Mouse (Mus musculus): ENCODE results near the gene Cldn6. TPM values are rescaled to one million over a fixed set of nuclear protein-coding genes. Genes with fewer than 3 reads are reported as not detected.
A peak's percentile ranks its signal among the peaks of the same experiment; 100 is the strongest.

Cldn6 gene
- polyA plus RNA-seq, 1 experiment, result not detected

- no peak for TF ChIP-seq POLR2A (IDR thresholded peaks at IDR 0.05; ENCODE audit: borderline replicate concordance, low read depth, low read length)
- TF ChIP-seq CTCF (IDR thresholded peaks at IDR 0.05; ENCODE audit: low read depth, low read length), result no peak
- H3K4me3 ChIP-seq (ENCODE audit: insufficient read depth, low read length), result peak within 1 kb of the TSS; percentile 69
- peak within 1 kb of the TSS; percentile 74 for H3K27ac ChIP-seq (ENCODE audit: insufficient read depth, low read depth, low read length)
- H3K4me1 ChIP-seq (ENCODE audit: control insufficient read depth, insufficient read depth, low read length), result peaks cover 17% of the 10 kb centered on the region
These were observed 5.5 kb upstream of the Cldn6 start, which contains the start of the genes Hcfc1r1 and Thoc6 for GRCm38 (mm10) chr17:23673424-23674073. Hcfc1r1 (plus strand) TSS chr17:23673596. Thoc6 (minus strand) TSS chr17:23673882.

DNA sequence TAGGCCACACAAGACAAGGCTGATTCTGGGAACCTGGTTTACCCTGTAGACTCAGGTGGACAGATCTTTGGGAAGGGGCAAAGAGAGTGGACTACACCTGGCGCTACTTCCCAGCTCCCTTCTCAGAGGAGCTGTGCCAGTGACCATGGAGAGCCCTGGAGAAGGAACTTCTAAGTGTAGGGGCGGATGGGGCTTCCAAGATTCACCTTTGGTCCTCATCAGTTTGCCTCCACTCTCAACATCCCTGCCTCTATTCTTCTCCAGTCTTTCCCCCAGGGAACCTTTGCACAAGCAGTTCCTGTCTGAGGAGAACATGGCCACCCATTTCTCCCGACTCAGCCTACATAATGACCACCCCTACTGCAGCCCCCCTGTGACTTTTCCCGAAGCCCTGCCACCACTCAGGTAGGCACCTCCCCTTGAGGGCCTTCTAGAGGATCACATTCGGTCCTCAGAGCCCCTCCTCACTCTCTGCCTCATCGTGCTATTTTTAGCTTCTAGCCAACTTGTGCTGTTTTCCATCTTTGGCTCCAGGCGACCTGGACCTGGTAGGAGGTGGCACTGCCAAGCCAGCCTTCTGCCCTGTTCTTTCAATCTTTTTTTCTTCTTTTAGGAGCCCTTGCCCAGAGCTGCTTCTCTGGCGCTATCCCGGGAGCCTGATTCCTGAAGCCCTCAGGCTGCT lies 4.6 kb upstream of the Cldn6 start:
- Histone ChIP-seq H3K4me3 (ENCODE audit: insufficient read depth, low read length) (peak overlapping the region; percentile 69), H3K4me1 (ENCODE audit: control insufficient read depth, insufficient read depth, low read length) (peaks cover 17% of the 10 kb centered on the region), H3K27ac (ENCODE audit: insufficient read depth, low read depth, low read length) (no peak overlapping the region)
- TF ChIP-seq CTCF (IDR thresholded peaks at IDR 0.05; ENCODE audit: low read depth, low read length), result no peak
- TF ChIP-seq POLR2A (IDR thresholded peaks at IDR 0.05; ENCODE audit: borderline replicate concordance, low read depth, low read length), result no peak

- TF ChIP-seq POLR2A (IDR thresholded peaks at IDR 0.05; ENCODE audit: borderline replicate concordance, low read depth, low read length) (no peak), CTCF (IDR thresholded peaks at IDR 0.05; ENCODE audit: low read depth, low read length) (no peak)
- H3K4me1 ChIP-seq (ENCODE audit: control insufficient read depth, insufficient read depth, low read length), result peaks cover 17% of the 10 kb centered on the region
- no peak overlapping the region for H3K4me3 ChIP-seq (ENCODE audit: insufficient read depth, low read length)
- no peak overlapping the region for H3K27ac ChIP-seq (ENCODE audit: insufficient read depth, low read depth, low read length)
These were observed 3.9 kb upstream of the Cldn6 start for GRCm38 (mm10) chr17:23675127-23675526.

GRCm38 (mm10) chr17:23675564-23676281 lies 3.3 kb upstream of the Cldn6 start:
- Histone ChIP-seq H3K4me3 (ENCODE audit: insufficient read depth, low read length) (peak overlapping the region; percentile 74), H3K27ac (ENCODE audit: insufficient read depth, low read depth, low read length) (peak overlapping the region; percentile 17), H3K4me1 (ENCODE audit: control insufficient read depth, insufficient read depth, low read length) (peaks cover 17% of the 10 kb centered on the region)
- no peak for TF ChIP-seq POLR2A (IDR thresholded peaks at IDR 0.05; ENCODE audit: borderline replicate concordance, low read depth, low read length)
- TF ChIP-seq CTCF (IDR thresholded peaks at IDR 0.05; ENCODE audit: low read depth, low read length), result no peak

DNA sequence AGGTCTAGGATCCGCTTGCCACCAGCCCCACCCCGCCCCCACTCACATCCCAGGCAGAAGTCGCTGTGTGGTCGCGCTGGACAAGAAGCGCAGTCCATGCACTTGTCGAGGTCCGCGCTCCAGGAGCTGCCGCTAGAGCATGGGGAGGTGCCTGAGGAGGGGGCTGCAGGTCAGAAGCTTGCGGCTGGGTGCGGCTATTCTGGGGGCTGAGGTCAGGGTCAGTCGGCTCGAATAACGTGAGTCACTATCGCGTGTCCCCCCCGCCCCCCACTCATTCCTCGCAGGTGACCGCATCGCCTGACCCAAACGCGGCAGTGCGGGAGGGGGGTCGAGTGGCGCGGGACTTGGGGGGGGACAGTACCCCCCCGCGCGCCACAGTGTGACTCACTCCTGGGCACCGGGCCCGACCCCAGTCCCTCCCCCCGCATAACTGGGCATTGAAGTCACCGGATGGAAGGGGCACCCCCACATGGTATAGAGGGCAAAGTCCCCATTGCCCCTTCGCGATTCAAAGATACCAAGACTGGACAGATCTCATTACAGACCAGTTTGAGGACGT lies 2.5 kb upstream of the Cldn6 start:
- 0 out of 2 replicates have a peak overlapping the region, but pooled peaks have one; percentile 7 for H3K27ac ChIP-seq (ENCODE audit: insufficient read depth, low read depth, low read length)
- TF ChIP-seq CTCF (IDR thresholded peaks at IDR 0.05; ENCODE audit: low read depth, low read length) (no peak), POLR2A (IDR thresholded peaks at IDR 0.05; ENCODE audit: borderline replicate concordance, low read depth, low read length) (no peak)
- peaks cover 17% of the 10 kb centered on the region for H3K4me1 ChIP-seq (ENCODE audit: control insufficient read depth, insufficient read depth, low read length)
- H3K4me3 ChIP-seq (ENCODE audit: insufficient read depth, low read length), result peak overlapping the region; percentile 74

DNA sequence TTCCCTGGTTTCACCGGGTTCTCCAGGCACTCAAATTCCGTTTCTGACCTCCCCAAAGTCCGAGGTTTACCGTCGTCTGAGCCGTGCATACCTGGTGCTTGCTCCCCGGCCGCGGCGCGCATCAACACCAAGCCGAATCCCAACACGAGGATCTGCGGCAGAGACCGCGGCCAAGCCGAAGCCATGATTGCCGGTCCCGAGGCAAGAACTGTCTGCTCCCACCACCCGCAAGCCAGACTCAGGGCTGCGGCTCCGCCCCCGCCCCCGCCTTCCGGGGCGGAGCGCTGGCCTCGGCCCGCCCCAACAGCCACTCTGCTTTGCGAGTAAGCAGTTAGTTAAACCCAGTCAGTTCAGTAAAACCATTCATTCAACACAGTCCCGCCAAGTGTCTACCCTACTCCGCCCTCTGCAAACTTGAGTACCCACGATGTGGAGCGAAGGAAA lies 1.8 kb upstream of the Cldn6 start, which contains the start of gene Tnfrsf12a:
TSS of gene Tnfrsf12a (minus strand) at position 233 of the 444 bp plus-strand sequence.
- peak within 1 kb of the TSS; percentile 24; the same call in 1 of the 2 replicates for H3K27ac ChIP-seq (ENCODE audit: insufficient read depth, low read depth, low read length)
- TF ChIP-seq CTCF (IDR thresholded peaks at IDR 0.05; ENCODE audit: low read depth, low read length) (no peak), POLR2A (IDR thresholded peaks at IDR 0.05; ENCODE audit: borderline replicate concordance, low read depth, low read length) (no peak)
- peak within 1 kb of the TSS; percentile 74 for H3K4me3 ChIP-seq (ENCODE audit: insufficient read depth, low read length)
- peaks cover 17% of the 10 kb centered on the region for H3K4me1 ChIP-seq (ENCODE audit: control insufficient read depth, insufficient read depth, low read length)

- Histone ChIP-seq H3K4me1 (ENCODE audit: control insufficient read depth, insufficient read depth, low read length) (peaks cover 9% of the 10 kb centered on the region), H3K4me3 (ENCODE audit: insufficient read depth, low read length) (no peak overlapping the region), H3K27ac (ENCODE audit: insufficient read depth, low read depth, low read length) (no peak overlapping the region)
- no peak for TF ChIP-seq CTCF (IDR thresholded peaks at IDR 0.05; ENCODE audit: low read depth, low read length)
These were observed 1.3 kb downstream of the Cldn6 start for GRCm38 (mm10) chr17:23680336-23680735.

DNA sequence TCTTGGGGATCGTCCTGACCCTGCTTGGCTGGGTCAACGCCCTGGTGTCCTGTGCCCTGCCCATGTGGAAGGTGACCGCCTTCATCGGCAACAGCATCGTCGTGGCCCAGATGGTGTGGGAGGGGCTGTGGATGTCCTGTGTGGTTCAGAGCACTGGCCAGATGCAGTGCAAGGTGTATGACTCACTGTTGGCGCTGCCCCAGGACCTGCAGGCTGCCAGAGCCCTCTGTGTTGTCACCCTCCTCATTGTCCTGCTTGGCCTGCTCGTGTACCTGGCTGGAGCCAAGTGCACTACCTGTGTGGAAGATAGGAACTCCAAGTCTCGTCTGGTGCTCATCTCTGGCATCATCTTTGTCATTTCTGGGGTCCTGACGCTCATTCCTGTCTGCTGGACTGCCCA lies 2.0 kb downstream of the Cldn6 start:
- Histone ChIP-seq H3K4me3 (ENCODE audit: insufficient read depth, low read length) (no peak overlapping the region), H3K4me1 (ENCODE audit: control insufficient read depth, insufficient read depth, low read length) (peaks cover 3% of the 10 kb centered on the region; the same call in 1 of the 2 replicates), H3K27ac (ENCODE audit: insufficient read depth, low read depth, low read length) (no peak overlapping the region)
- TF ChIP-seq POLR2A (IDR thresholded peaks at IDR 0.05; ENCODE audit: borderline replicate concordance, low read depth, low read length) (no peak), CTCF (IDR thresholded peaks at IDR 0.05; ENCODE audit: low read depth, low read length) (no peak)

DNA sequence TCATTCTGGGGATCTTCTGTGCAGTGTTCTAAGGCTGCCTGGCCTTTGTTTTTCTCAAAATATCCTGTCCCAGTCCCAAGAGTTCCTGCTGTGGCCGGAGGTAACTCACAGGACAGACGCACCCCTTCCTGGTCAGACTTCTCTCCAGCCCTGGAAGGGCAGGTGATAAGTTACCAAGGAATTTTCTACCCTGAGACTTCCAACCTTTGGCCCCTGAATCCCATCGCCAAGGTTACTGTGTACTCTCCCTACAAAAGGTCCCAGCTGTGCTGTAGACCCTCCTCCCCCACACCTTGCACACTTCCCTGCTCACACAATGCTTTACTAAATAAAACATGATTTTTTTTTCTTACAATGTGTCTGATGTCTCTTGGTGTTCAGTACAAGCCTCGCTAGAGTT lies 3.0 kb downstream of the Cldn6 start:
- no peak overlapping the region for H3K4me3 ChIP-seq (ENCODE audit: insufficient read depth, low read length)
- no peak overlapping the region for H3K27ac ChIP-seq (ENCODE audit: insufficient read depth, low read depth, low read length)
- no peak for TF ChIP-seq CTCF (IDR thresholded peaks at IDR 0.05; ENCODE audit: low read depth, low read length)
- no peak for TF ChIP-seq POLR2A (IDR thresholded peaks at IDR 0.05; ENCODE audit: borderline replicate concordance, low read depth, low read length)
- peaks cover 3% of the 10 kb centered on the region; the same call in 1 of the 2 replicates for H3K4me1 ChIP-seq (ENCODE audit: control insufficient read depth, insufficient read depth, low read length)

Data from bone marrow macrophage, adult 2 months (primary cell).